Mouse (Mus musculus): ENCODE measurements around the gene Lrrc8e.

Lrrc8e gene

DNA sequence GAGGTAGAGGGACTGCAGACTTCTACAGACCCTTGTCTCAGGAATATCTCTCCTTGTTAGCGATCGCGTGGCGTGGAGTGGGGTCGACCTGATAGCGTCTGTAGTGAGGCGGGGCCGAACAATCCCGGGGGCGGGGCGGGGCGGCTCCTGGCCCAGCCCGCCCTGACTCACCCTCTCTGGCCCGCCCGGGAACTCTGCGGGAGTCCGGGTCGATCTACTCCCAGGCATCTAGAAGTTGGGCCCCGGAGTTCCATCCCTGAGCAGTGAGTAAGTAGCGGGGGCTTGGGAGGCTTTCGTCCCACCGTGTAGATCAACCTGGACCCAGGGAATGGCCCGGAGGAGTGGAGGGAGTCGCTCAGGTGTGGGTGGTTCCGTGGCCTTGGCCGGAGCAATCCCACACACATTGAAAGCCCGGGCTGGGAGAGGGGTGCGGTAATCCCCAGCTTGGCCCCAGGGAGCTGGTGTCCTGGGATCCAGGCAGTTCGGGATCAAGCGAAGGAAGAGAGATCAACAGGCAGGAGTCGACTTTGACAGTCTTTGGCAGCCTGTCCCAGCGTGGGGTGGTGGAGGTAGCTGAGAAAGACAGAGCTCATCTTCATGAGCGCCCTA, at the start of gene Lrrc8e:
Gene Lrrc8e (plus strand): TSS at position 89 of the 609 bp plus-strand sequence.
- 10% methylated on average over 33 of the region's 33 CpGs for WGBS

DNA sequence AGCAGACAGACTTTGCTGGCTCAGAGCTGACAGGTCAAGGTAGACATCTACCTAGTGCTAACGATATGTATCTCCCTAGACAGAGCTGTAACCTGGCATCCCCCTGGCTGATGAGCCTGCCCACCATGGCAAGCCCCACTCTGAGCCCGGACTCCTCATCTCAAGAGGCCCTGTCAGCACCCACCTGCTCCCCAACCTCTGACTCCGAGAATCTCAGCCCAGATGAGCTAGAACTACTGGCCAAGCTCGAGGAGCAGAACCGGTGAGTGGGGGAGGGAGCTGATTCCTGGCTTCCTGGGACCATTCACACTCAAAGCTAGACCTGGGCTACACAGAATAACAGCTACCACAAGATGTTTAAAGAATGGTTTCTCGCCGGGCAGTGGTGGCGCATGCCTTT, 43.2 kb upstream of the Lrrc8e start:
- WGBS = 85% methylated on average over 8 of the region's 8 CpGs

DNA sequence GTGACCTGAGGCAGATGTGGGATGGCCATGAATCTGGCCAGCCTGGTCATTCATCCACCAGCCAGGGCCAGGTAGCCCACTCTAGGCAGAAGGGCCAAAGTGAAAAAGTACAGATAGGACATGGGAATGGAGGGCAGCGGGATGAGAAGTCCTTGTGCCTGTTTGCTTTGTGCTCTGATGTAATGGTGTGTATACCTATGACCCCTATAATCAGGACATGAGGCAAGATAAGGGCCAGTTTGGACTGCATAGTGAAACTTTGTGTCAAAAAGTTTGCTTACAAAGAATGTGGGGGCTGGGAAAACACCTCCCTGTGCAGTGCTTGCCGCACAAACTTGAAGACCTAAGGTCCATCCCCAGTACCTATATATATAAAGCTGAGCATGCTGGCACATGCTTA, 40.5 kb upstream of the Lrrc8e start:
- WGBS = 96% methylated on average over 2 of the region's 2 CpGs

DNA sequence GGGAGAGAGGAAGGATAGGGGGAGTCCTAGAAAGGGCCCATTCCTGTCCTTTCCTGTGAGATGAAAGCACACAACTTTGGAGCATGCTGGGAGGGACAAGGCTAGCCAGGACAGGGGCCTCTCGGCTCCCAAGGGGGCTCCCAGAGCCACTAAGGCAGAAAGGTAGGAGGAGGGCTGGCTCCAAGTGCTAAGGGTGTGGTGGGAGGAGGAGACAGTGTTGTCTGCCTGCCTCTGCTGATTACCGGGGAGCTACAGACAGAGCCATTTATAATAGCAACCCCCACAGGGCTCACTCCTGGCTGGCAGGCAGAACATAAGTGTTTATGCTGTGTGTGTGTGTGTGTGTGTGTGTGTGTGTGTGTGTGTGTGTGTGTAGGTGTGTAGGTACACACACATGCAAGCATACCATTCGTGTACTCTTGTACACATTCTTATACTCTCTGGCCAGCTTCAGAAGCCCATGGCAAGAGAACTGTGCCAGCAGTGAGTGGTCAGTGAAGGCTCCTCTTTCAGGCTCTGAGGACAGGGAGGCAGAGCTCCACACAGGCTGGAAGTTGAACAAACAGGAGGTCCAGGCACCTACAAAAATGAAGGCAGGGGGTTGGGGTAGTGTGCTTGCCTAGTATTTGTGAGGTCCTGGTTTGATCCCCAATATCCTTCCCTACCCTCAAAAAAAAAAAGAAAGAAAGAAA, 37.5 kb upstream of the Lrrc8e start:
- 29% methylated on average over 3 of the region's 3 CpGs for WGBS

DNA sequence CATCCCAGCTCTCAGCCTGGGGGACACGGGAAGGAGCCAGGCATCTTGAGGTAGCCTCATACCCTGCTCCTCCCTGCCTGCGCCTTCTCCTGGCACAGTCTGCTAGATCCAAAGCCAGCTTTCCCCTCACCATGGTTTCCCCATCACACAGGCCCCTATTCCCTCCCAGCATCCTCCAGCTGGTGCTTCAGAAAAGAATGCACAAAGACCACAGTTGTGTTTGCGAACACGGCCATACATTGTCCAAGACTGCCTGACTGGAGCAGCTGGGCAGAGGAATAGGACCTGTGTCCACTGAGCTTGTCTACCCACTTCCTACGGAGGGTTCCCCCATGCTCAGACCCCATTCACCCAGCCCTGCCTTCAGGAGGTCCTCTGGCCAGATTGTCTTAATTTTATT, 34.3 kb upstream of the Lrrc8e start:
- 57% methylated on average over 5 of the region's 5 CpGs for WGBS

DNA sequence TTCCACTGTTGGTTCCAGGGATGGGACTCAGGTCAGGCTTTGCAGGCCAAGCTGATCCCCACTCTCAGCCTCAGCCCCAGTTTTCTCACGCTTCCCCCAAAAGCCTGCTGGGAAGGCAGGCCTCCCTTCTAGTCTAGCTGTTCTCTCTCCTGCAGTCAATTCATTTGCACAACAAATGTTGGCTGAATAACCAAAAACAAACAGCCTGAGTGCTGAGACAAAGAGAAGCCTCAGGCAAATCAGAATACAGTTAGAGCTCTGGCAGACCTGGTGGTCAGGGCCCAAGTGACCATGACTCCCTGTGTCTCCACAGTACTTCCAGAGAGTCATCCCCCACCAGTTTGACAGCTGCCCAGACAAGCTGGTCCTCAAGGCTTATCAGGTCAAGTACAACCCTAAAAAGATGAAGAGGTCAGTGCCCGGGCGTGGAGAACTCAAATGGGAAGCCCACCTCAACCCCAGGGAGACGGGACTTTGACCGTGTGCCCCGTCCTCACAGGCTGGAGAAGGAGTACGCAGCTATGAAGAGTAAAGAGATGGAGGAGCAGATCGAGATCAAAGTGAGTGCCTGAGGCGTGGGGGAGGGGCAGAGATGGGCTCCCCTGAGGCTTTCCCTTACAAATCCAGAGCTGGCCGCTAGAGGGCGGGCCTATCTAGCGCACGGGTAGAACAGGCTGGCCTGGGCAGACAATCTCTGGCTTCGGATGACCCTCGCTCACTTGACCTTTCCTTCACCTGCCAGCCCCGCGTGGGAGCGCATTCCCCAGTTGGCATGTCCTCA, 33.6 kb upstream of the Lrrc8e start:
- WGBS = 12% methylated on average over 18 of the region's 18 CpGs

DNA sequence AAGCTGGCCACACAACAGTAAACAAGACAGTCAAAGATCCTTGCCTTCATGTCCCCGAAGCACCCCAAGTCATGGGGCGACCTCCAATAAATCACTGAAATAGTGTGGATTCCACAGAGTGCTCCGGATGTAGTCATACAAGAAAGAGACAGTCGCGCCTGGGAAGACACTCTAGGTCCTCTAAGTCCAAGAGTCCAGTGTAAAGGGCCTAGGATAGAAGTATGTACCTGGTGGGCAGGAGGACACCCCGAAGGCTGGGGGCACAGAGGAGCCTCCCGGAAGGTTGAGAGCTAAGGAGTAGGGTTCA, 33.1 kb upstream of the Lrrc8e start:
- WGBS = 48% methylated on average over 7 of the region's 7 CpGs

DNA sequence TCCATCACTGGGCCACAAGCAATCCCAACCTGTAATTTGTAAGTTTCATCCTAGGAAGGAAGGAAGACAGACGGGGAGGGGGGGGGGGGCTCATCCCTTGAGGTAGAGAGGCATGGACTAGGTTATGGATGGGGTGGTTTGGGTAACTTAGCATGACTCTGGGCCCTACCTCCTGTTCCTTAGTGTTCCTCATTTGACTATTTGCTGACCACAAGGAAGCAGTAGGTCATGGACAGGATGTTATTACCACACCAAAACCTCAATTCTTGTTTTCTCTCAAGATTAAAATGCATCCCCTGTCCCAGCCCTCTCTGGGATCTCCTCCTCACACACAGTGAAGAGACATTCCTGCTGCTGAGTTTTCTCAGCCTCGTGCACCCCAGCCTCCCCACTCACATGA, 25.3 kb upstream of the Lrrc8e start:
- 72% methylated on average over 2 of the region's 2 CpGs for WGBS

DNA sequence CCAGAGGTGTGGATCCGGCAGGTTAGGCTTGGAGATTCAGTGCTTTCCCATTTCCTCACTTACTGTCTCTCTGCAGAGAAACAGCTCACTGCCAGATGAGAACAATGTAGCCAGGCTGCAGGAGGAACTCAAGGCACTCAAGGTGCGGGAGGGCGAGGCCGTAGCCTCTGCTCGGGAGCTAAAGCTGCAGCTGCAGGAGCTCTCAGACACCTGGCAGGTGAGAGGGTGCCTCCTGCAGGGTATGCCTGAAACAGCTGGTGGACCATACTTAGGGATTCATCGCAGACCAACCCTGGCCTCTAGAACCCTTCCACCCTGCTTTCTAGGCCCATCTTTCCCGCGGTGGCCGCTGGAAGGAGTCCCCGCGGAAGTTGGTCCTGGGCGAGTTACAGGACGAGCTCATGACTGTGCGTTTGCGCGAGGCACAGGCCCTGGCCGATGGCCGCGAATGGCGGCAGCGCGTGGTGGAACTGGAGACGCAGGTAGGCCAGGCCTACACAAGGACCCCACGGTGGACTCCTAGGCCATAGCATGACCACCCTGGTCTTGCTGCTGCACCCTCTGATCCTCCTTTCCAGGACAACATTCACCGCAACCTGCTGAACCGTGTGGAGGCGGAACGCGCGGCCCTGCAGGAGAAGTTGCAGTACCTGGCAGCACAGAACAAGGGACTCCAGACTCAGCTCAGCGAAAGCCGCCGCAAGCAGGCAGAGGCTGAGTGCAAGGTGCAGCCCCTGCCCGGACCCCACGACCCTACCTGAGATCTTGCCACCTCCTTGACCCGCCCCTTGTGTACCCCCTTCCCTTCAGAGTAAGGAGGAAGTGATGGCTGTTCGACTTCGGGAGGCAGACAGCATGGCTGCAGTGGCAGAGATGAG, 21.1 kb upstream of the Lrrc8e start:
- WGBS = 59% methylated on average over 38 of the region's 38 CpGs

DNA sequence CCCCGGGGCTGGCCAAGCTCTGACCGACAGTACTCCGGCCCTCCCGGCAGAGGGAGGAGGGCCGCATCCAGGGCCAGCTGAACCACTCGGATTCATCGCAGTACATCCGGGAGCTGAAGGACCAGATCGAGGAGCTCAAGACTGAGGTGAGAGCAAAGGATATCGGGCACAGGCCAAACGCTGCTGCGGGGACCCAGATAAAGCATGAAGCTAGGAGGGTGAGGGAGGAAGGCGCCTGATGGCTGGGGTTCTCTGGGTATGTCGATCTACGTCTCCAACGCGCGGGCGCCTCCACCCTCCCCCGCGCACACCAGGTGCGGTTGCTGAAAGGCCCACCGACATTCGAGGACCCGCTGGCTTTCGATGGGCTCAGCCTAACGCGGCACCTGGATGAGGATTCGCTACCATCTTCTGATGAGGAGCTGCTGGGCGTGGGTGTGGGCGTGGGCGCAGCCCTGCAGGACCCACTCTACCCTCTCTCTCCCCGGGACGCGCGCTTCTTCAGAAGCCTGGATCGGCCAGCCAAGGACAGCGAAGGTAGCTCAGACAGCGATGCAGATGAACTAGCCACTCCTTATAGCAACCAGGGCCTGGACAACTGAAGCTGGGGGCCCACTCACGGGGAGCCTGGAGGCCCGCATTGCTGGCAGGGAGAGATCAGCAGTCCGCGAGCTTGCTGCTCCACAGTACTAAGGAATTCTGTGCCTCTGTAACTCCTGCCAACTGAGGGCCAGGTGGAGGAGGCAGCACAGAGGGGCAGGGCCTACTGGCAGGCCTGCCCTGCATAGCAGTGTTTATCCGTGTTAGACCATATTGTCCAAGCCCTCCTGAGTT, 20.2 kb upstream of the Lrrc8e start:
- WGBS = 42% methylated on average over 44 of the region's 44 CpGs

DNA sequence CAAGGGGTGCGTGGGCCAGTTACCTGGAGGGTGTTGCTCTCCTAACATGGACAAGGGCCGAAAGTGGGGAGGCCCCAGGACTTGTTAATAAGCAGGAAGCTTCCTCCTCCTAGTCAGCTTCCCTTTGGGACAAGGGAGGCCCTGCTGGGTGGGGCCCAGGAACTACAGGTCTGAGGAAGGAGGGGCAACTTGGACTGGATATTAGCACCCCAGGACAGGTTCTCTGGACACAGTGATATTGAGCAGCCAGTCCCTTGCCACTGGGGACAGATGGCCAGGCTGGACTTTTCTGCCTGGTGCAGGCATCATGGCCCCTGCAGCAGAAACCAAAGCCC, 19.6 kb upstream of the Lrrc8e start:
- 68% methylated on average over 2 of the region's 2 CpGs for WGBS

DNA sequence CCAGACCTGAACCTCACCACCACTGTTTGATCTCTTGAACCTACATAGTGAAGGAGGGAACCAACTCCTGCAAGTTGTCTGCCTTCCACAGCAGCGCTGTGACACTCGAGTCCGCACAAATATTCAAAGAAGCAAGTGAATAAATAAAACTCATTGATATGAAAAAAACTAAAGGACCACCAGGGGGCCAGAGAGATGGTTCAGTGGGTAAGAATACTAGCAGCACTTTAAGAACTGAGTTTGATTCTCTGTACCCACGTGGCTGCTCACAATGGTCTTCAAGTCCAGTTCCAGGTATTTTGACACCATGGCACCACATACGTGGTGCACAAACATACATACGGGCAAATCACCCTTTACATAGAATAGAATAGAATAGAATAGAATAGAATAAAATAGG, 15.5 kb upstream of the Lrrc8e start:
- WGBS = 45% methylated on average over 6 of the region's 6 CpGs

DNA sequence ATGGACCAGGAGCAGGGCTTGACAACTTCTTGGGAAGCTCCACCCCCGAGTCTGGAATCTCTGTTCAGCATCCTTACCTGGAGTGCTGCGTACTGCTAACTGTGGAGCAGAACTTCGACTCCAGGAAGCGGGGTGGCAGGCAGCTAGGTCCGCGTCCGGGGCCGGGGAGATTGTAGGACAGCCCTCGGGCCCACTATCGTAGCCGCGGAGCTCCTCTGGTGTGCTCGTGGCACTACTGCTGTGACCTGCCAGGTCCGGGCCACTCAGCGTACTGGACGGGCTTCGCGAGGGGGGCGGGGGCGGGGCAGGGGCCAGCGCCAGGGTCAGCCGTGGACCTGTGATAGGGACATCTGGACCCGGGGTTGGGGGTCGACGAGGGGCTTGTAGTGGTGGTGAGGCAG, 13.8 kb upstream of the Lrrc8e start:
- WGBS = 1% methylated on average over 25 of the region's 25 CpGs

DNA sequence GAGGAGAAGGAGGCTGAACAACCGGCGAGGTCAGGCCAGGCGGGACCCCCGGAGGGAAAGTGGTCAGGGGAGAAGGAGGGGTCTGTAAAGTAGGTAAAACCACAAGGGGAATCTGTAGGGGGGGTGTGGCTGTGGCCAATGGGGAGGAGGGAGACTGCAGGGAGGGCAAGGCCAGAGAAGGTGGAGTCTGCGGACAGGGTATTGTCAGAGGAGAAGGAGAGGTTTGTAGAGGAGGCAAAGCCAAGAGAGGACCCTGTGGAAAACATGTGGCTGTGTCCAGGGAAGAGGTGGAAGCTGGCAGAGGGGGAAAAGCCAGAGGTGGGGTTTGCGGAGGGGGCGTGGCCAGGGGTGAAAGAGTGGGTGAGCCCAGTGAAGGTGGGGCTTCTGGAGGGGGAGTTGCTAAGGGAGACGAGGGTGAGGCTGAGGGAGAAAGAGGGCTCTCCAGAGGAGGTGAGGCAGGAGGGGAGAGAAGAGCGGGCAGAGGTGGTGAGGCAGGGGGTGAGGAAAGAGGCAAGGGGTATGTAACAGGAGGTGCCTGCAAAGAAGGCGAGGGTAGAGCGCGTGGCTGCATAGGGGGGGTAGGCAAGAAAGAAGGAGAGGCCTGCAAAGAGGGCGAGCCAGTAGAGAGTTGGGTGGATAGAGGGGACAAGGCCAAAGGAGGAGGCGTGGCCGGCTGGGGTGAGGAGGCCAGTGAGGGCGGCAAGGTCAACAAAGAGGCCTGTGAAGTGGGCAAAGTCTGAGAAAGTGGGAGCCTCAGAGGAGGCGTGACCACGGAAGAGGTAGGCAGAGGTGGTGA, 13.2 kb upstream of the Lrrc8e start:
- WGBS = 13% methylated on average over 18 of the region's 18 CpGs

DNA sequence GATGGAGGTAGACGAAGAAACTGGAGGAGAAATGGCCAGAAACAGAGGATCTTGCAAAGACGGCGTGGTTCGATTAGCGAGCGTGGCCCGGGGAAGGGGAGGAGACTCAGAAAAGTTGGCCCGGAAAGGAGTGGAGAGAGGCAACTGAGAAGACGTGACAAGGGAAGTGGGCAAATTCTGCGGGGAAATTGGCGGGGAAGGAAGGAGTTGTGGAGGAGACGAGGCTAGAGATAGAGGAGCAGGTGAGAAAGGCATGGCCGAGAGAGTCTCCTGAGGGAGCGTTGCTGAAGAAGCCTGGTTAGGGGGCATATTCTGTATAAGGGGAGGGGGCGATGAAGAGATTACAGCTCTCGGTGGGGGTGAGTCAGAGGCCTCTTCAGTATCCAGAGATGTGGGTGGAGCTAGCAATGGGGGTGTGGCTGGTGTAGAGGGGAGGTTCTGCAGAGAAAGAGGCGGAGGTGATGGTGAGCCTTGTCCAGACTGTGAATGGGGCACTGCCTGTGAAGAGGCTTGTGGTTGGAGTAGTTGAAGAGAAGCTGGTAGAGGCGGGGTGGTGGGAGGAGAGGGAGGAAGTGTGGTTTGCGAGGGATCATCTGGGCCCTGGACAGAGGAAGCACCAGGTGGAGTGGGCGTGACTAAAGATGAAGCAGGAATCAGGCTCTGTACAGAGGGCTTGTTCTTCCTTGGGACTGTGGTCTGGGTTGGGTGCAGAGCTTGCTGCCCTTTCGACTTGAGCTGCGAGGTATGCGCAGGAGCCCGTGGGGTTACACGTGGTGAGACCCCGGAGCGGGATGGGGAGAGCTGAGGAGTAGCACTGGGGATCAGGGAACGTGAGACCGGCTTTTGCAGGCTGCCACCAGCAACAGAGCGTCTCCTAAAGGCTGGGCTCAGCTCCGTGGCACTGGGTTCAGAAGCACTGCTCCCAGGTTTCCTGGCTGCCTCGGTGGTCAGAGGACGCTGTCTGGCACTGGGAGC, 12.3 kb upstream of the Lrrc8e start:
- WGBS = 30% methylated on average over 33 of the region's 33 CpGs

DNA sequence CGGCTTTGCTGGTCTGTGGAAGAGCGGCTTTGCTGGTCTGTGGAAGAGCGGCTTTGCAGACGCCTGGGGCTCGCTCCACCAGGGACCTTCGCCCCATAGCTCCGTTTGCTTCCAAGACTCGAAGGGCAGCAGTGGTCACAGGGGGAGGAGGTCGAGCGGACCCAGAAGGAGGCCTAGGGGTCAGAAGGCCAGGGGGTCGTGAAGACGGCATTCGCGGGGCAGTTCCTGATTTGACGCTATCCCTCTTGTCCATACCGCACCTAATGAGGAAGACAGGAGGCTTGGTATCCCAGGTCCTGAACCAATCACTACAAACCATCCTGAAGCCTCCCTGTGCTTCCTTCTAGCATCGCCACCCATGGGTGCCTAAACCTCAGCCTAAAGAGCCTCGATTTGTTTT, 10.3 kb upstream of the Lrrc8e start:
- WGBS = 8% methylated on average over 18 of the region's 18 CpGs

DNA sequence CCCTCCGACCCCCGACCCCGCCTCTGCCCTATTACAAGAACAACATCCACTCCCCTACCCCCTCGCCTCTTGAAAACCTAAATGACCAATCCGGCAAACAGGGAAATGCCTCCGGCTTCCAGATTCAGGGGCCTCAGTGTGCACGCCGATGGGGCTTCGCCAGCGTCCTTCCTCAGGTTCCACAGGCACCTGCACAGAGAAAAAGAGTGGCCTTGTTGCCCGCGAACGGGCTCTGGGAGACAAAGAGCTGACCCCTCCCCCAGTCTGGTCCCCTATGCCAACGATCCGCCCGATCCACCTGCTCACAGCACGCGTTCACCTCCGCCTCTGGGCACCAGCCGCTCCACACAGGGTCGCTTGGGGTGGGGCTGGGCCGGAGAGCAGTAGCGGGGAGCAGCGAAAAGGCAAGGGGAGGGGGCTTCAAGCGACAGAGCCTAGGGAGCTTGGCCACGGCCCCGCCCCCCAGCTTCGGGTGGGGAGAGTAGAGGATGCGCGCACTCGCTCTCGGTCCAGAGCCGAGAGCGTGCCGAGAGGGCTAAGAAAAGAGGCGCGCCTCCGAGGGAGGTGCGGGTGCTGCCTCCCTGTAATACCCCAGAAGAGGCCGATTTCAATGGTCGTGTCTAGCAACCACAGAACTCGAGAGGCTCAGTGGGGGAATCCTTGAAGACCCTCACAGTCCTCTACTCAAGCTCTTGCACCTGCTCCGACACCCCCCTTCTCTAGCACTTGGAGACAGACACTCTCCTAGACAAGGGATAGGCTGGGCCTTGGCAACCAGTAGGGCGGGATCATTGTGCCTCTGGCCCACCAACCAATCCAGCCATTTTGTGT, 9.6 kb upstream of the Lrrc8e start, which contains the start of gene Prr36:
Gene Prr36 (minus strand): TSS at position 669 of the 831 bp plus-strand sequence.
- 2% methylated on average over 44 of the region's 44 CpGs for WGBS

DNA sequence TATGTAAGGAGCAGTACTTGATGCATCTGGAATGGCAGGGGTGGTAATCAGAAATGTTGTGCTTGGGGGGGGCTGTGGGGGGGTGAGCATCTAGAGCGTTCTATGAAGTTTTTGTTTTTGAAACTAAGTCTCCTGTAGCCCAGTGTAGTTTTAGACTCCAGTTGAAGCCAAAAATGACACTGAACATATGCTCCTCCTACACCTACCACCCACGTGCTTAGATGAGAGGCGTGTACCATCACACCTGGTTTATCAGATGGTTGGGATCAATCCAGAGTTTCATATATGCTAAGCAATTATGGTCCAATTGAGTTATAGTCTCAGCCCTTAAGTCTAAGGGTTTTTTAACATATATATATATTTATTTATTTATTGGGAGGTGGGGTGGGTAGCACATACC, 7.0 kb upstream of the Lrrc8e start:
- 64% methylated on average over 3 of the region's 3 CpGs for WGBS
